Mouse (Mus musculus) frontal cortex, postnatal 10 days (tissue): Measurements from ENCODE around the gene Capg.

ENCODE experiments used
- DNase-seq, 2 experiments: peaks; one replicate each; pipeline ENCODE4 v3.0.0; 2022; ENCODE audit warnings: low spot score in 2 of 2, mixed read lengths in 1 of 2

Gene Capg

DNA sequence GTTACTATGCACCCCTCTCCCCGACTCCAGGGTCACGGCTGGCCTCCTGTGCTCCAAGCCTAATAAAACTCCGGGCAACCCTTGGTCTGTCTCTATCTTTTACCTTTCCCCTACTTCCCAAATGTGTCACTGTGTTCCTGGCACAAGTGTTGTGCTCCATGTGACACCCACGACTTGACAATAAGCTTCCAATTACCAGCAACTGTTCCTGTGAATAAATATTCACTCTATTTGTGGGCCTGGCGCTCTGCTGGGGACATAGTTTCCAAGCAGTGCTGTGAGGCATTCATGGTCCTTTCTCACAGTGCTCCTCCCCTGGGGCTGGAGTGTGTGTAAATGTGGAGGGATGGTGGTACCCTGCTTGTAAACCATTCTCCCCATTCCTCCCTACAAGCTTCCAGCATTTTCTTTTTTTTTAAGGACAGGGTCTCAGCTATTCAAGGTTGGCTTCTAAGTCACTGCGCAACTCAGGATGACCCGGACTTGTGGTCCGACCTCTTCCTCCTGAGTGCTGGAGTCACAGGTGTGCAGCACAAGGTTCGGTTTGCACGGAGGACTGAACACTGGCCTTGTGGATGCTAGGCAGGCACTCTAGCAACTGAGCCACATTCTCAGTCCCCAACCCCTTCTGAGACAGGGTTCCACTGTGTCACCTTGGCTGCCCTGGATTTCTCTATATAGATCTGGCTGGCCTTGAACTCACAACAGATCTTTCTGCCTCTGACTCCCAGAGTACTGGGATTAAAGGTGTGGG lies 26.6 kb downstream of the Capg start:
- DNase-seq = no peak

DNA sequence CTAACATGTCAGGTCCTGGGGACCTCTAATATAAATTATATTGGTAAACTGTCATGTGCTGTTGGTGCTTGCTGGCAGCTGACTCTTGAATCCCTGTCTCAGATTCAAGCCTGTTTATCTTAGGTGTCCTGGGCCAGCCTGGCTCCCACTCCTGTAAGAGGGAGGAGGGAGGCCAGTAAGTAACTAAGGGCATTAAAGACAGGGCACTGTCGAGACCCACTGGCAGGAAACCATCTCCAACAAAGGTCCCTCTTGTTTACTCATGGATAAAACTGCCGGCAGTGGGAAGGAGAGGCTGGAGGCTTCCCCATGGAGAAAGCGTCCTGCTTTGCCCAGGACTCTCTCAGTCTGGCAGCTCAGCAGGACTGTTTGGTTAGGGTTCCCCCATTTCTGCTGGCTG lies 27.6 kb downstream of the Capg start:
- DNase-seq = no peak

DNA sequence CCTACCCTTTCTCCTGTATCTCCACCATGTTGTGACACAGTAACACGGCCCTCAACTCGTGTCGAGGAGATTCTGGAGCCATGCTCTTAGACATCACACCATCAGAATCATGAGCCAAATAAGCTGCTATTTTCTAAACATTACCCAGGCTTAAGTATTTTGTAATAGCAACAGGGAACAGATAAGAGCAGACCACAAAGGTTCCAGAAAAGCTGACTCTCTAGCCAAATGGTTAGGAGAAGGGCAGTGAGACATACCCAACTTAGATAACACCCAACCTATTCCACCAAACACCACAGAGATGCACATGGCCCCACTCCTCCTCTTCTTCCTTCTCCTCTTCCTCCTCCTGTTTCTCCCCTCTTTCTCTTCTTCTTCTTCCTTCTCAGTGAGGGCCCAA lies 31.9 kb downstream of the Capg start:
- DNase-seq = no peak

DNA sequence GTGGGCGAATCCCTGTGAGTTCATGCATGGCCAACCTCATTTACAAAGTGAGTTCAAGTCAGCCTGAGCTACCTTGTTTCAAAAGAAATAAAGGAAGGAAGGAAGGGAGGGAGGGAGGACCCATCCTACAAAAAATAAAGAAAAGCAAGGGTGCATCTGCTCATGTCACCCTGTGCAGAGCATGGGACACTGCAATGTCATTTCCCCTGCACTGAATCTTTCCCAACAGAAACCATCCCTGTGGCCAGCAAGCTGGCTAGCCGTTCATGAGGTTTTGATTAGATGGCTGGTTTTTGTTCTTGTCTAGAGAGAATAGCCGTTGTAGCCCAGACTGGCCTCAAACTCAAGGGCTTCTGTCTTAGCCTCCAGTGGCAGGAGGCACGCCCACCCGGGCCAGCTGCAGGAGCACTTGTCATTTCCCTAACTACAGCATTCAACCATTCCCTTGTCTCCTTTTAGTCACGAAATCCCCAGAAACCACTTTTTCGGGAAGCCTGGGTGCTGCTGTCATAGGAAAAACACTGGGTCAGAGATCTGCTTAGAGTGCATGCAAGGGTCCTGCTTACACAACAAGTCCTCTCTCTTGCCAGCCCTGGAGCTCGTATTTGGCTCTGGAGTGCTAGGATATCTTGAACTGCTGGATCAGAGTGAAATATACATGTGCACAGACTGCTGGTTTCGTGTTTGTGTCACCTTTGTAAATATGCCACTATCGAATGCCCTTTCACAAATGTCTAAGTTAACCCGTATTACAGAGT lies 37.6 kb downstream of the Capg start:
- DNase-seq = no peak

DNA sequence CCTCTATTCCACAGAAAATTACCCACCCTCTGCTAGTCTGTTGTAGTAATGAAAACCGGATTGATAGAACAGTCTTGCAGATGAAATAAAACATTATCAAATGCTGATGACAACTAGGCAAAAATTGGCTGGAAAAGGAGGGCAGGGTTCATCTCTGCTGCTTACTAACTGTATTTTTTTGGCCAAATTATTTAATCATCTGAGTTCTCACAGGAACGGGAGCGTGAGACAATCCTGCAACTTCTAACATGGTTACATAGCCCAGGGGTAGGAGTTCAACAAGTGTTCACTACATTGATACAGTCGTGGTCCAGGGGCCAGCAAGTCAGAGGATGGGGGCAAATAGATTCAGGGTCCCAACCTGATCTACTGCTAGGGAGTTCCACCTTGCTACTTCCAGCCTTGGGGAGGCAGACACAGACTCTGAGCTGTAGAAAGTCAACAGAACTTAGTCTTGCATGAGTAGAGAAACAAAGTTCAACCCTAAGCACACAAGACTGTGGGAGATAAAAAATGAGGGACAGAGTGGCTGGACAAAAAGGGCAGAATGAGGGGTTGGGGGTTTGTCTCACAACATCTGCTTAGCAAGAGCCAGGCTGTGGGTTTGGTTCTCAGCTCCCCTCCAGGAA lies 39.1 kb downstream of the Capg start:
- no peak for DNase-seq

DNA sequence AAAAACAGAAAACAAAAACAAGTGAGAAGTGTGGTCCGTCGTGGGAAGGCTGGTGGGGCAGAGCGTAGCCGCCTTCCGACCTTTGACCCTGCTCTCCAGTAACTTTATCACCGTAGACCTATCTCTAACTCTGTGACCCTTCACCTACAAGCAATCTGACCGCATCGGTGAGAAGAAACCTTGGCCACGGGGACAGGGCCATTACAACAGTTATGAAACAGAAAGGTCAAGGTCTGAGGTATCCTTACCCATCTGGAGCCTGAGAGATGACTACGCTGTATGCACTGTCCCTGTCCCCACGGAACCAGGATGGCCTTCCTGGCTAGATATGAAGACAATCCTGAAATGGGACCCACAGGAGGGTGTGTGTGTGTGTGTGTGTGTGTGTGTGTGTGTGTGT lies 40.0 kb downstream of the Capg start:
- no peak for DNase-seq

DNA sequence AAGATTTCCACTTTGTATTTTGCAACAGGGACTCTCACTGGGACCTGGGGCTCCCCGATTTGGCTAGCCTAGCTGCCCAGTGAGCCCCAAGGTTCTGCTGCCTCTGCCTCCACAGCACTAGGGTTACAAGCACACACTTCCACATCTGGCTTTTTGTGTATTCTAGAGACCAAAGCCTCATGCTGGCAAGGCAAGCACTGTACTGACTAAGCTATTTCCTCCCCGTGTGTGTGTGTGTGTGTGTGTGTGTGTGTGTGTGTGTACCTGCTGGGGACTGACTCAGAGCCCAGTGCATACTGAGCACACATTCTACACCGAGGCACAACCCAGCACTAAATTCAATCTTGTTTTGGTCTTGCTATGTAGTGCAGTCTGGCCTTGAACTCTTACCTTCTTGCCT lies 42.5 kb downstream of the Capg start:
- DNase-seq = no peak

DNA sequence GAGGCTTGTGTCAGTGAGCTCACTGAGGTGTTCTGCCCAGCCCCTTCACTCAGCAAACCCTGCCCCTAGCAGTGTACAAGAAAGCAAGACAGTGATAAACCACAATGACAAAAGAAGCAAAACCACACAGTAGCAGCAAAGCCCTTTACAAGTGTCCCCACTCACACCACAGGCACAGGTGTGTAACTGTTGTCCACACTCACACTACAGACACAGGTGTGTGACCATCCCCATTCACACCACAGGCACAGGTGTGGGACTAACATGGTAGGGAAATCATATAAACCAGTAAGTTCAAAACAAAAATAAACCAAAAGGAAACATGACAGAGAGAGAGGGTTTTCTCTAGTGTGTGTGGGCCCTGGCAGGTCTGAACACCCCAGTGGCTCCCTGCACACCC lies 44.1 kb downstream of the Capg start:
- DNase-seq = no peak

DNA sequence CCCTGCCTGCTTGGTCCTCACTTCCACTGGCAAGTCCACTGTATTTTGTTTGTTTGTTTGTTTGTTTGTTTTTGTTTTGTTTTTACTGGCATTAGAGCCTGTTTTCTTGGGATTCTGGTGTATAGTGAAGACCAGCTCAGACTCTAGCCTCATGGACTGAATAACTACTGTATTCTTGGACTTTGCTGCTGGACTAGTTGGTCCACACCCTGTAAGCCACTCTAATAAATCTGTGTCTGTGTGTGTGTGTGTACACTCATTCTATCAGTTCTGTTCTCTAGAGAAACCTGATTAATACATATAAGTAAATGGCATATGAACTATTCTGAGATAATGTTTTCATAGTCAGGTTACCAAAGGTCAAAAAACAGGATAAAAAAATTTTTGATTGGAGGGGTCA lies 45.9 kb downstream of the Capg start:
- no peak for DNase-seq

DNA sequence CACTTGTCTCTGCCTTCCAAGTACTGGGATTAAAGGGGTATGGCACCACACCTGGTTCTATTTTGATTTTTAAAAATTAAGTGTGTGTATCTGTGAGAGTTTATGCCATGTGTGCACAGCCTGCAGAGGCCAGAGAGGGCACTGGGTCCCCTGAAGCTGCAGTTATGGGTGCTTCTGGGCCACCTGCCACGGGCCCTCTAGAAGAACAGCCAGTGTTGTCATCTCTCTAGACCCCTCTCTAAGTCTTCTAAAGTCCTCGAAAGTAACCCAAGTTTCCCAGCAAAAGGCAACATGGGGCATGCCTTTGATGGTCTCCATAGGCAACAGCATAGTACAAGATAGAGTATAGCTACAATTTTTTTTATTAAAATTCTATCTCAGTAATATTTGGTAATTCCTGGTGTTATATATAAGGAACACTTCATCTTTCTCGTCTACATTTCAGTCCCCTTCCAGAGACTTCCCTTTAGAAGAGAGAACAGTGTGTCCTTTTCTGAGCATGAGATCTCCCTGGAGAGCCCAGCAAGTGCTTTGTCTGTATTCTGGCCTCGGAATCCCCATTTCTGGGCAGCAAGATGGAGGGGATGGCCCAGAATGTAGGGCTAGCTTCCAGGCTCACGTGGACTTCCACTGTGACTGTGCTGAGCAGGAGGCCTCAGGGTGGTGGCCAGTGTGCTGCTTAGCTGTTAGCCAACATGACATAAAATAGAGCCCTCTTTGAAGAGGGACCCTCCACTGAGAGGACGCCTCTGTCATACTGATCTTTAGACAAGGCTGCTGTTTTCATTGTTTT lies 49.0 kb downstream of the Capg start:
- peak in 1 of 2 experiments; percentile 43 for DNase-seq

DNA sequence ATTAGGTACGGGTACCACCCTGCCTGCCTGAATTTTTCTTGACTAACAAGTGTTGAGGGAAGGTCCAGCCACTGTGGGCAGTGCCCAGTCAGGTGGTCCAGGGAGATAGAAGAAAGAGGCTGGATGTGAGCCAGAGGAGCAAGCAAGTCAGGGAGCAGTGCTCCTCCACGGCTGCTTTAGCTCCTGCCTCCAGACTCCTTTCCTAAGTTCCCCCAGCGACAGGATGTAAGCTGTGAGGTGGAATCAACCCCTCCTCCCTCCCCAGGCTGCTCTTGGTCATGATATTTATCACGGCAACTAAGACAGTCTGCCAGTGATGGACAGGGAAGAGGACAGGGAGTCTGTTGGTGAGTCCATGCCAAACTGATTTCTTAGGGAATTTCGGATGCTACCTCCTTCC lies 49.7 kb downstream of the Capg start:
- DNase-seq = no peak

DNA sequence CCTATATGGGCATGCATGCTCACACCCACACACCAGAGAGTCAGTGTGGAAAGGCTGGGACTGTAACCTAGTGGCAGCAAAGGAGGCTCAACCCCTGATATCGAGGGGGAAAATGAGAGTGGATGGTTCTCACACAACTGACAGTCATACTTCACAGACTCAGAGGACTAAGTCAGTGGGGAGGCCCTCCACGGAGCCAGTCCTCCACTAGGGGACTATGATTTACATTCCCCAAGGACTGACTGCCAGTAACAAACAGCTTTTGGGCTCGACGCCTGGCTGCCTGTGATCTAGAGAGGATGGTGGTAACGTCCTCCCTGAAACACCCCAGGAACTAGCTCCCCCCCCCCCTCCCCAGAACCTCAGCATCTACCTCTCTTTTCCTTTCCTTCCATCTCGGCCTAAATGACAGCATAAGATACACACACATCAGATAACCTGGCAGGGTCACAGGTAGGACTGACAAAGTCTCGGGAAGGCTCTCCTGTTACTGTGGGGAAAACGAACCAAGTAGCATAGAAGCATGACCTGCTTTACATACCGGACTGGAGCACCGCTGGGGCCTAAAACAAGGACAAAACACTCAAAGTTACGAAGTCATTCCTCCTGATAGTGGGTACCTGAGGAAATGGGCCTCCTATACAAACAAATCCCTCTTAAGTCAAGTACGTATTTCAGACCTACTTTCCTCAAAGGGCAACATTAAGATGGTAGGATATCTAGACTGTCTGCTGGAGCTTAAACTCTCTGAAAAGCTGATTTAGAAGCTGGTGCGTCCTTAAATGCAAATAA lies 53.1 kb downstream of the Capg start:
- no peak for DNase-seq

DNA sequence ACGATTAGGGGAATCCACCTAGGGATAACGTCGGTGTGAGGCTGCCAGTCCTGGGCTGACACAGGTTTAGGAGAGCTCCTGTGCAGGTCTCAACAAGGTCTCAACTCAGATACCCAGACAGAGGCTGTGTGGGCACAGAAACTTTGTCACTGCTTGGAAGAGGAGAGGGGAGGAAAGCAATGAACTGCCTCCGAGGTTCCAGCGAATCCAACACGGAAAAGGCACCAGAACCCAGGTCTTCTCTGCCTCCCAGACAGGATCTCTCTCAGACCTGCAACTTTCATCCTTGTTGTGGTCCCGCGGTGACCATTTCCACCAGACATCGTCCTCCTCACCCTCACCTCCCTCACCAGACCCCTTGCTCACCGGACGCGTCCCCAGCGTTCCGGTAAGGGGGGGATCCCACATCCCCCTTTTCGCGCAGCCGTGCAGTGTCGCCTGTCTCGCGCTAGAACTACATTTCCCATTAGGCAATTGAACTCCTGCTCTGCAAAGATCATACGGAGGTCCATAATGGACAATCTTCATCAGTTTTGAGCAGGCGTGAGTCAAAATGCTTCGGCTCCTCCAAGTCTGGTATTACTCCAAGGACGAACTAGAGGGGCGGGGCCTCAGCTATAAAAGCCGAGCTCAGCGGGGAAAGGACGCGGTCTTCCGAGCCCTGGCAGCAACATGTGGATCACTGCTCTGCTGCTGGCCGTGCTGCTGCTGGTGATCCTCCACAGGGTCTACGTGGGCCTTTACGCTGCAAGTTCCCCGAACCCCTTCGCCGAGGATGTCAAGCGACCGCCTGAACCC lies 54.0 kb downstream of the Capg start, which contains the start of the genes Elmod3 and Retsat:
Elmod3 (minus strand) TSS at position 458 of the 798 bp plus-strand sequence.
Retsat (plus strand) TSS at position 520 of the 798 bp plus-strand sequence.
- DNase-seq = peak; percentile 86 to 88

DNA sequence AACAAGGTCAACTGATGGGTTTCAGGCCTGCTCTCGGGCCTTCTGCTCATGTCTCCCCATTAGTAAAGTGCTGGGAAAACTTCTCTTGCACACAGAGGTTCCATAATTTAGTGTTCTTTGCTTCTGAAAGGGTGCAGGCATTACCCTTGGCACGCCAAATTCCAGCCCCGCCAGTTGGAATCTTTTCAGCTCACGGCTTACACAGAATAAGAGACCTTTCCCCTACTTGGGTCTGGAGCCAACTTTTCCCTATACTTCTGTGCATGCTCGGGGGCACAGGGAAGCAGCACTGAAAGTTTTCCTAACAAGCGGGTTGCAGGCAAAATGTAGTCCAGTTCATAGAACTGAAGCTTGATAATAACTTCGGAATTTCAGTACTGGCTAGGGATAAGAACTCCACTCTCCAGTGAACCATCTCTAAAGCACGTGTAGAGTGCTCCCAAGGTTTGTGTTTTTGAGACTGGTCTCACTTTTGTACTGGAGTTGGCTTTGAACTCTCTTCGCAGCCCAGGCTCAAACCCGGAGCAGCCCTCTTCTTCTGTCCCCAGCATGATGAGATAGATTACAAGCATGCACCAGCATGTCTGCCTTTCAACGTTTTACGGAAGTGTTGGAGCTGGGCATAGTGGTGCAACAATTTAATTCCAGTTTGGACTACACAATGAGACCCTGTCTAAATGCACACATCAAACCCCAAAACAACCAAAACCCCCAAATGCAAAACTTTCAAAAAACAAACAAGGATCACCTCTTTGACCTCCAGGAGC lies 54.8 kb downstream of the Capg start:
- peak; percentile 35 to 37 for DNase-seq

DNA sequence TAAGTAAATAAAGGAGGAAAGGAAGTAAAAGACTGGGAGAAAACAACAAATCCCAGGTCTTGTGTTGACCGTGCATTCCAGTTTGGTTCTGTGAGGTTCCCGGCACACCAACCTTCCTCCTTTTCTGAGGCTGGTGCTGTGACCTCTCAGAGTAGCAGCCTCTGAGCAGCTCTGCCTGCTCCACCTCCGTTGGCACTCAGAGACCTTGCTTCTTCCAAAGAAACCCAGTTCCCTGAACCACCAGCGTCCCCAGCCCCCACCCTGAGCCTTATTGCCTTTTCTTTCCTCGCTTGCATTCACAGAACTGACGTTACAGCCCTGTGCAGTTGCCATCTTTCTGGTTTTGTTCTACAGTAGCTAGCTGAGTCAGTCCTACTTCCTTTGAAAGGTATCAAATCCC lies 56.0 kb downstream of the Capg start:
- no peak for DNase-seq

DNA sequence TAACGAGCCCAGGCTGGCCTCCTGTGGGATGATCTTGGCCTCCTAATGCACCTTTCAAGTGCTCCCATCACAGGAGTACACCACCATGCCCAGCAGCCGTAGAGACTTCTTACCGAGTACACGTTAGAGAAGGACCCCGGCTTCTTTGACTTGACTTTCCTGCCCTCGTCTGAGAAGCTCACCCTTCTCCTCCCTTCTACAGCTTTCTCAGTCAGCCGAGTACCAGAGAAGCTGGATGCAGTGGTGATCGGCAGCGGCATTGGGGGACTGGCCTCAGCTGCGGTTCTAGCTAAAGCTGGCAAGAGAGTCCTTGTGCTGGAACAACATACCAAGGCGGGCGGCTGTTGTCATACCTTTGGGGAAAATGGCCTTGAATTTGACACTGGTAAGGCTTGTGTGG lies 56.6 kb downstream of the Capg start:
- no peak for DNase-seq

DNA sequence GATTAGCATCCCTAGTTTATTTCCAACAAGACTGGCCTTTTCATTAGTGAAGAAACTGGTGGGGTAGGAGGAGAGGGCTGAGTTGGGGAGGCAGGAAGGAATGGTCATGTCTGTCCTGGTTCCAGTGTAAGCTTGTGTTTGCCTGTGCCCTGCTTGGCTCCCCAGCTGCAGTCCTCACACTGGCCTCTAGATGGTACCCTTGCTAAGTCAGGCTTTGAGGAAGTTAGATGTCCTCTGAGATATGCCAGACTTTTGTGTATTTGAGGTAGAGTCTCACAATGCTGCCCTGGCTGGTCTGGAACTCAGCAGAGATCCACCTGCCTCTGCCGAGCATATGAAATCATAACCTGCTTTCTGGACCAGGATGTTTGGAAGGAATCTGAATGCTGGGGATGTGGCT lies 57.5 kb downstream of the Capg start:
- DNase-seq = peak; percentile 56 to 74

DNA sequence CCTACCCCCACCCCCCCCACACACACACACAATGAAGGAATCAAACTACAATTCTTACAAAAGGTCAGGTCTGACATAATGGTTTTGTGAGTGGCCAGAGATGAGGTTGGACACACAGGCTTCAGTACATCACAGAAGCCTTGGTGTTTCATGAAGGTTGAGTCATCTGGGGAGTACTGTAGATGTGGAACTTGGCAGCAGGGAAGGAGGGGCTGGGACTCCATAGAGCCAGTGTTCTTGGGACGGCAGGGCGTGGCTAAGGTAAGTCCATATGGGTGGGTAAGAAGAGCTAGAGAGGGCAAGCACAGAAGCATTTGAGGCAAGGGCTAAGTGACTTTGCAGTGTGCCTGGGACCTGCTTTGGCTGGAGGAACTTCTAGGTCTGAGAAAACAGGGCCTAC lies 59.9 kb downstream of the Capg start:
- DNase-seq = no peak

DNA sequence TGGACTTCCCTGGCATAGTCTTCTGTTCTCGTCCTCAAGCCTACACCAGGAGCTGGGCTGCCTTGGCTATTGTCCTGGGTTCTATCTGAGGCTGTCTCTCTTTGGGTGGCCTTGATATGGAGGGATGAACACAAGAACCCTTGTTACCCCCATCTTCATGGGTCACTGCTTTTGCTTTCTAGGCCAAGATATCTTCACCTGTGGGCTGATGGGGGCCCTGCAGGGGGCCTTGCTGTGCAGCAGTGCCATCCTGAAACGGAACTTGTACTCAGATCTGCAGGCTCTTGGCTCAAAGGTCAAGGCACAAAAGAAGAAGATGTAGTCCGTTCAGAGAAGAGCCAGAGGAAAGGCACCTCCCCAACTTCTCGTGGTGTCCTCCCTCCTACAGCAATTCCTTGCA lies 62.9 kb downstream of the Capg start:
- no peak for DNase-seq

DNA sequence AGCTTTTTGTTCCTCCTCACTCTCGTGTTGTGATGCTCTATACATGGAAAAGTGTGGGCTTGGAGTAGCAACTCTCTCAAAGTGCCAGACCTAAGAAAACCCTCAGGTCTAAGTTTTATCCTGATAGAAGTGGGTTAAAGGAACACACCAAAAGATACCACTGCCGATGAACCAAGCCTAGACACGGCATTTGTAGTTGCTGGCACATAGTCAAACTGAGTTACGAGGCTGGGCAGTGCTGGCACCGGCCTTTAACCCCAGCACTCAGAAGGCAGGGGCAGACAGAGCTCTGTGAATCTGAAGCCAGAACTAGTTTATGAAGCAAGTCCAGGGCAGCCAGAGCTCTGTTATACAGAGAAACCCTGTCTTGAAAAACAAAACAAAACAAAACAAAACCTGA lies 63.5 kb downstream of the Capg start:
- DNase-seq = no peak
